Comparison of ENCODE assay signal across 8 mouse cellular contexts in the genomic region with DNA sequence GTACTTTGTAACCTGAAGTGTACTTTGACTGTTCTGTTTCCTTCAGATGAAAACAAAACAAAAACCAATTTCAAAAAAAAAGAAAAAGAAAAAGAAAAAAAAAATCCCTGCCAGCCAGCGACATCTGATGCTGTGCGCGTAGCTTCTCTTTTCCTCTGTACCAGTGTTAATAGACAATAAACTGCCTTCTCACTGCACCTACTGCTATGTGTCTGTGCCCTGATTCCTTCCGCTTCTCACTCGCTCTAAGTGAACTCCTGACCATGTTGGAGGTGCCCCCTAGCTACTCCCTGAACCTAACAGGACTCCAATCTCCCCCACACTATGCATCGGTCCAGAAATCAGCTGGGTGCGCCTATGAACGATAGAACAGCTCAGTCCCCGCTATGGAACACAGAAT. TPM values are rescaled to one million over a fixed set of nuclear protein-coding genes. Genes with fewer than 3 reads are reported as not detected.
DNase-seq lines count a peak whose midpoint lies in the region; ATAC-seq and TF ChIP-seq lines count a peak whose summit lies in the region.

A gene (plus strand): TSS at position 304 of the 400 bp plus-strand sequence.

- no peak within 1 kb of the TSS for H3K27ac ChIP-seq in lung, embryonic 16.5 days (ENCODE audit: low read length)
- H3K27ac ChIP-seq in embryonic fibroblast, embryonic 13.5 days (ENCODE audit: insufficient read depth, low read length), result no peak within 1 kb of the TSS
- no peak within 1 kb of the TSS for H3K27ac ChIP-seq in hindbrain, embryonic 10.5 days
- H3K27ac ChIP-seq in midbrain, embryonic 11.5 days (ENCODE audit: low read depth, low read length), result no peak within 1 kb of the TSS

- no peak within 1 kb of the TSS for H3K4me2 ChIP-seq in lung, embryonic 16.5 days (ENCODE audit: low read depth, low read length)
- no peak within 1 kb of the TSS for H3K4me2 ChIP-seq in midbrain, embryonic 11.5 days

- WGBS in lung, embryonic 16.5 days, result 92% methylated on average over 9 of the region's 9 CpGs
- WGBS in hindbrain, embryonic 10.5 days, result 79% methylated on average over 9 of the region's 9 CpGs
- 77% methylated on average over 9 of the region's 9 CpGs for WGBS in midbrain, embryonic 11.5 days

- TF ChIP-seq POLR2A in embryonic fibroblast, embryonic 13.5 days (IDR thresholded peaks at IDR 0.05; ENCODE audit: low read depth, low read length), result no peak

- TF ChIP-seq CTCF in embryonic fibroblast, embryonic 13.5 days (IDR thresholded peaks at IDR 0.05; ENCODE audit: borderline replicate concordance, insufficient read depth, low read length), result no peak

- no peaks in the 10 kb centered on the region for H3K27me3 ChIP-seq in lung, embryonic 16.5 days (ENCODE audit: control insufficient read depth, insufficient read depth, low read depth, low read length)
- H3K27me3 ChIP-seq in hindbrain, embryonic 10.5 days (ENCODE audit: insufficient read depth, poor library complexity, severe bottlenecking), result peaks cover 17% of the 10 kb centered on the region
- H3K27me3 ChIP-seq in midbrain, embryonic 11.5 days (ENCODE audit: control insufficient read depth, insufficient read depth, low read length), result no peaks in the 10 kb centered on the region; the same call in 1 of the 2 replicates

- DNase-seq in lung, postnatal 10 days, result no peak
- DNase-seq in hindbrain, embryonic 10.5 days (ENCODE audit: low spot score), result no peak
- no peak for DNase-seq in midbrain, embryonic 11.5 days (ENCODE audit: low spot score, missing footprints)
- DNase-seq in MN1 (ENCODE audit: low spot score), result no peak
- no peak for DNase-seq in thymus, postnatal 10 days (ENCODE audit: low spot score in 2 of 2)
- no peak for DNase-seq in cerebellum, postnatal 4 days (ENCODE audit: low spot score in 2 of 2)

- H3K4me1 ChIP-seq in lung, embryonic 16.5 days (replicated peaks; ENCODE audit: control insufficient read depth, insufficient read depth, low read length), result no peaks in the 10 kb centered on the region
- no peaks in the 10 kb centered on the region; the same call in 1 of the 2 replicates for H3K4me1 ChIP-seq in embryonic fibroblast, embryonic 13.5 days (ENCODE audit: control insufficient read depth, insufficient read depth, low read length)
- H3K4me1 ChIP-seq in hindbrain, embryonic 10.5 days (replicated peaks), result peaks cover 24% of the 10 kb centered on the region
- no peaks in the 10 kb centered on the region for H3K4me1 ChIP-seq in midbrain, embryonic 11.5 days (ENCODE audit: control insufficient read depth, insufficient read depth, low read length)

- no peak for ATAC-seq in lung, embryonic 16.5 days (ENCODE audit: low read depth)
- no peak for ATAC-seq in midbrain, embryonic 11.5 days (ENCODE audit: low FRiP score)

- H3K36me3 ChIP-seq in lung, embryonic 16.5 days (ENCODE audit: control insufficient read depth, insufficient read depth, low read length), result no peaks in the 10 kb centered on the region
- H3K36me3 ChIP-seq in hindbrain, embryonic 10.5 days, result no peaks in the 10 kb centered on the region
- no peaks in the 10 kb centered on the region for H3K36me3 ChIP-seq in midbrain, embryonic 11.5 days (ENCODE audit: control insufficient read depth, insufficient read depth, low read length)

- H3K9me3 ChIP-seq in lung, embryonic 16.5 days (ENCODE audit: control insufficient read depth, low read length), result no peaks in the 10 kb centered on the region
- H3K9me3 ChIP-seq in hindbrain, embryonic 10.5 days, result no peaks in the 10 kb centered on the region
- H3K9me3 ChIP-seq in midbrain, embryonic 11.5 days (ENCODE audit: control insufficient read depth, low read length), result no peaks in the 10 kb centered on the region

- no peak within 1 kb of the TSS for H3K9ac ChIP-seq in lung, embryonic 16.5 days (ENCODE audit: low read length)
- H3K9ac ChIP-seq in midbrain, embryonic 11.5 days (ENCODE audit: low read length), result no peak within 1 kb of the TSS

- no peak within 1 kb of the TSS for H3K4me3 ChIP-seq in lung, embryonic 16.5 days (ENCODE audit: low read length)
- H3K4me3 ChIP-seq in embryonic fibroblast, embryonic 13.5 days (ENCODE audit: insufficient read depth, low read length), result no peak within 1 kb of the TSS
- H3K4me3 ChIP-seq in hindbrain, embryonic 10.5 days, result no peak within 1 kb of the TSS
- no peak within 1 kb of the TSS for H3K4me3 ChIP-seq in midbrain, embryonic 11.5 days (ENCODE audit: low read depth, low read length)

RNA-seq across cellular contexts. Expression of the gene that starts here (rescaled TPM):
- polyA plus RNA-seq in lung, embryonic 16.5 days (2015; fragmentation: Nextera tagmentation; extraction: Ambion mirVana), result 44.4 and 46.5 TPM in 2 replicates
- 127 and 162 TPM in 2 replicates for polyA plus RNA-seq in embryonic fibroblast, embryonic 13.5 days (2011; ENCODE audit: insufficient read length, low read depth, missing spikeins)
- polyA plus RNA-seq in hindbrain, embryonic 10.5 days (2016; fragmentation: Nextera tagmentation; extraction: Ambion mirVana), result 30.2 and 31.8 TPM in 2 replicates
- 17.9 and 18.9 TPM in 2 replicates for polyA plus RNA-seq in midbrain, embryonic 11.5 days (2014; fragmentation: Nextera tagmentation; extraction: Ambion mirVana)
